Mouse (Mus musculus): ENCODE results near the gene Zfp148.
"Not testable (repeated sequence)": the region's sequence is repeated elsewhere in the genome, so short reads cannot be mapped to it uniquely, and the experiment has no call there.

The Zfp148 gene

GRCm38 (mm10) chr16:33465242-33465614 is 84.6 kb downstream of the Zfp148 start:
- no peak for DNase-seq

- DNase-seq = no peak
Measured at GRCm38 (mm10) chr16:33467451-33467850, 86.8 kb downstream of the Zfp148 start.

GRCm38 (mm10) chr16:33469973-33470372 is 89.3 kb downstream of the Zfp148 start:
- DNase-seq = no peak

GRCm38 (mm10) chr16:33474381-33474780 is 93.7 kb downstream of the Zfp148 start:
- no peak for DNase-seq

GRCm38 (mm10) chr16:33479926-33480325 is 99.3 kb downstream of the Zfp148 start:
- no peak for DNase-seq

- DNase-seq = no peak
Measured at GRCm38 (mm10) chr16:33481148-33481547, 100.5 kb downstream of the Zfp148 start.

GRCm38 (mm10) chr16:33482309-33482708 is 101.7 kb downstream of the Zfp148 start:
- DNase-seq = peak; percentile 89

- DNase-seq = no peak
Measured at GRCm38 (mm10) chr16:33487709-33488108, 107.1 kb downstream of the Zfp148 start.

- DNase-seq = no peak
Measured at GRCm38 (mm10) chr16:33494374-33494773, 113.7 kb downstream of the Zfp148 start.

- DNase-seq = peak; percentile 55
Measured at GRCm38 (mm10) chr16:33508082-33508481, 127.4 kb downstream of the Zfp148 start.

GRCm38 (mm10) chr16:33509231-33509630 is 128.6 kb downstream of the Zfp148 start:
- not testable (repeated sequence) for DNase-seq

- peak; percentile 10 for DNase-seq
Measured at GRCm38 (mm10) chr16:33510856-33511255, 130.2 kb downstream of the Zfp148 start.

- DNase-seq = peak; percentile 82
Measured at GRCm38 (mm10) chr16:33512555-33512954, 131.9 kb downstream of the Zfp148 start.

- DNase-seq = peak; percentile 96
Measured at GRCm38 (mm10) chr16:33516807-33517565, 136.3 kb downstream of the Zfp148 start, which contains the start of gene Slc12a8. TSS of gene Slc12a8 (plus strand) at chr16:33517328.

- DNase-seq = peak; percentile 86
Measured at GRCm38 (mm10) chr16:33517627-33518026, 137.0 kb downstream of the Zfp148 start.

GRCm38 (mm10) chr16:33518236-33518635 is 137.6 kb downstream of the Zfp148 start:
- DNase-seq = peak; percentile 72

GRCm38 (mm10) chr16:33519916-33520568 is 139.4 kb downstream of the Zfp148 start:
- peak; percentile 61 for DNase-seq

GRCm38 (mm10) chr16:33522516-33522915 is 141.9 kb downstream of the Zfp148 start:
- peak; percentile 60 for DNase-seq

- peak; percentile 57 for DNase-seq
Measured at GRCm38 (mm10) chr16:33523571-33523970, 142.9 kb downstream of the Zfp148 start.

GRCm38 (mm10) chr16:33529502-33530454 is 149.1 kb downstream of the Zfp148 start:
- DNase-seq = no peak

GRCm38 (mm10) chr16:33531184-33531583 is 150.5 kb downstream of the Zfp148 start:
- no peak for DNase-seq

GRCm38 (mm10) chr16:33536456-33536855 is 155.8 kb downstream of the Zfp148 start:
- no peak for DNase-seq

Measured in heart, adult 11 months (tissue).